Mouse (Mus musculus) embryonic facial prominence, embryonic 13.5 days (tissue): ENCODE data around the gene Rasa2. TPM values are rescaled to one million over a fixed set of nuclear protein-coding genes. Genes with fewer than 3 reads are reported as not detected.
A peak's percentile ranks its signal among the peaks of the same experiment; 100 is the strongest.

Source experiments
- ATAC-seq: fragments of 200-750 bp; cut with Nextera tagmentation; 2 replicates; pipeline ENCODE4 v1.8.0; 2017; ENCODE audit warnings: low read depth; ENCODE audit not compliant: insufficient number of reproducible peaks, insufficient read depth, low FRiP score, low TSS enrichment
- H3K27ac ChIP-seq: fragments of 300-500 bp; sonication (generic); 2 replicates; pipeline ENCODE4 v1.5.1; 2015; ENCODE audit warnings: moderate library complexity, mild to moderate bottlenecking, inconsistent platforms
- H3K27me3 ChIP-seq: fragments of 300-500 bp; sonication (generic); 2 replicates; pipeline ENCODE4 v1.6.1; 2015; ENCODE audit warnings: mild to moderate bottlenecking, inconsistent platforms
- H3K36me3 ChIP-seq: fragments of 300-500 bp; sonication (generic); 2 replicates; pipeline ENCODE4 v1.6.1; 2015; ENCODE audit warnings: mild to moderate bottlenecking, inconsistent platforms
- H3K4me1 ChIP-seq: fragments of 300-500 bp; sonication (generic); 2 replicates; pipeline ENCODE4 v1.6.1; 2015; ENCODE audit warnings: inconsistent platforms
- H3K4me2 ChIP-seq: fragments of 300-500 bp; sonication (generic); 2 replicates; pipeline ENCODE4 v1.6.1; 2015; ENCODE audit warnings: moderate library complexity, mild to moderate bottlenecking, inconsistent platforms
- H3K4me3 ChIP-seq: fragments of 300-500 bp; sonication (generic); 2 replicates; pipeline ENCODE4 v1.5.1; 2015; ENCODE audit warnings: mild to moderate bottlenecking, inconsistent platforms
- H3K9ac ChIP-seq: fragments of 300-500 bp; sonication (generic); 2 replicates; pipeline ENCODE4 v1.6.1; 2015; ENCODE audit warnings: mild to moderate bottlenecking, inconsistent platforms
- H3K9me3 ChIP-seq: fragments of 300-500 bp; sonication (generic); 2 replicates; pipeline ENCODE4 v1.6.1; 2016; ENCODE audit warnings: inconsistent platforms
- WGBS: fragments of 180-500 bp; shearing (Covaris S2); methylation state at CpG from one replicate; pipeline ENCODE4 v1.1.7; 2015; ENCODE audit warnings: mixed read lengths; 5-methylcytosine and 5-hydroxymethylcytosine counted together
- polyA plus RNA-seq: library from polyadenylated mRNA; unstranded; fragments of >200 nt; fragmentation: Nextera tagmentation; extraction: Ambion mirVana; gene quantifications from 2 replicates; pipeline ENCODE4 v1.2.1, GENCODE M21; 2015

Gene Rasa2
- polyA plus RNA-seq, 1 experiment from 2014 or later, result 21.5 TPM

- Histone ChIP-seq H3K9me3 (no peaks in the 10 kb centered on the region), H3K4me2 (no peak overlapping the region), H3K27ac (no peak overlapping the region), H3K4me3 (no peak overlapping the region), H3K4me1 (0 out of 2 replicates have a peak, but pooled peaks cover 3% of the 10 kb centered on the region), H3K27me3 (no peaks in the 10 kb centered on the region), H3K9ac (no peak overlapping the region), H3K36me3 (no peaks in the 10 kb centered on the region)
- ATAC-seq, result no peak
- WGBS, result 33% methylated on average over 4 of the region's 4 CpGs
Measured at GRCm38 (mm10) chr9:96517429-96517828, 114.0 kb downstream of the Rasa2 start.

GRCm38 (mm10) chr9:96516806-96517205 is 114.6 kb downstream of the Rasa2 start:
- 70% methylated on average over 3 of the region's 3 CpGs for WGBS
- ATAC-seq, result no peak
- H3K27me3 ChIP-seq, result no peaks in the 10 kb centered on the region
- no peak overlapping the region for H3K4me3 ChIP-seq
- H3K9me3 ChIP-seq, result no peaks in the 10 kb centered on the region
- 0 out of 2 replicates have a peak, but pooled peaks cover 3% of the 10 kb centered on the region for H3K4me1 ChIP-seq
- H3K9ac ChIP-seq, result no peak overlapping the region
- H3K27ac ChIP-seq, result no peak overlapping the region
- H3K36me3 ChIP-seq, result no peaks in the 10 kb centered on the region
- no peak overlapping the region for H3K4me2 ChIP-seq

- Histone ChIP-seq H3K4me1 (0 out of 2 replicates have a peak, but pooled peaks cover 3% of the 10 kb centered on the region), H3K4me3 (no peak overlapping the region), H3K27ac (no peak overlapping the region), H3K4me2 (no peak overlapping the region), H3K9ac (no peak overlapping the region), H3K27me3 (no peaks in the 10 kb centered on the region), H3K36me3 (no peaks in the 10 kb centered on the region), H3K9me3 (no peaks in the 10 kb centered on the region)
- 90% methylated on average over 5 of the region's 5 CpGs for WGBS
- ATAC-seq, result no peak
Measured at GRCm38 (mm10) chr9:96515737-96516136, 115.7 kb downstream of the Rasa2 start.

- no peak for ATAC-seq
Measured at GRCm38 (mm10) chr9:96514278-96514677, 117.1 kb downstream of the Rasa2 start.

GRCm38 (mm10) chr9:96506011-96506498 is 125.4 kb downstream of the Rasa2 start:
- H3K4me3 ChIP-seq, result no peak overlapping the region
- H3K9ac ChIP-seq, result no peak overlapping the region; the same call in 1 of the 2 replicates
- H3K27ac ChIP-seq, result peak overlapping the region; percentile 44
- H3K4me2 ChIP-seq, result peak overlapping the region; percentile 26; the same call in 1 of the 2 replicates
- no peaks in the 10 kb centered on the region for H3K36me3 ChIP-seq
- H3K4me1 ChIP-seq, result peaks cover 22% of the 10 kb centered on the region
- ATAC-seq, result peak; percentile 48; the same call in 1 of the 2 replicates
- WGBS, result 34% methylated on average over 10 of the region's 10 CpGs
- H3K9me3 ChIP-seq, result no peaks in the 10 kb centered on the region
- H3K27me3 ChIP-seq, result no peaks in the 10 kb centered on the region

More at GRCm38 (mm10) chr9:96514278-96514677, 117.1 kb downstream of the Rasa2 start:
- Histone ChIP-seq H3K36me3 (no peaks in the 10 kb centered on the region), H3K4me2 (no peak overlapping the region), H3K9ac (no peak overlapping the region), H3K4me1 (0 out of 2 replicates have a peak, but pooled peaks cover 3% of the 10 kb centered on the region), H3K4me3 (no peak overlapping the region), H3K9me3 (no peaks in the 10 kb centered on the region), H3K27me3 (no peaks in the 10 kb centered on the region), H3K27ac (no peak overlapping the region)
- 73% methylated on average over 5 of the region's 5 CpGs for WGBS

- Histone ChIP-seq H3K4me1 (peaks cover 22% of the 10 kb centered on the region), H3K27me3 (no peaks in the 10 kb centered on the region), H3K27ac (peak overlapping the region; percentile 44; the same call in 1 of the 2 replicates), H3K9ac (no peak overlapping the region), H3K36me3 (no peaks in the 10 kb centered on the region), H3K4me2 (no peak overlapping the region), H3K9me3 (no peaks in the 10 kb centered on the region), H3K4me3 (no peak overlapping the region)
- WGBS, result 91% methylated on average over 4 of the region's 4 CpGs
- no peak for ATAC-seq
Measured at GRCm38 (mm10) chr9:96505156-96505555, 126.3 kb downstream of the Rasa2 start.

GRCm38 (mm10) chr9:96504116-96504895 is 127.1 kb downstream of the Rasa2 start:
- H3K36me3 ChIP-seq, result no peaks in the 10 kb centered on the region
- no peak for ATAC-seq
- no peak overlapping the region for H3K27ac ChIP-seq
- peaks cover 22% of the 10 kb centered on the region for H3K4me1 ChIP-seq
- no peak overlapping the region for H3K4me3 ChIP-seq
- H3K9me3 ChIP-seq, result no peaks in the 10 kb centered on the region
- no peaks in the 10 kb centered on the region for H3K27me3 ChIP-seq
- no peak overlapping the region for H3K4me2 ChIP-seq
- 63% methylated on average over 17 of the region's 17 CpGs for WGBS
- no peak overlapping the region for H3K9ac ChIP-seq

- Histone ChIP-seq H3K4me3 (no peak overlapping the region), H3K36me3 (no peaks in the 10 kb centered on the region), H3K4me2 (no peak overlapping the region), H3K27ac (no peak overlapping the region), H3K9me3 (no peaks in the 10 kb centered on the region), H3K9ac (no peak overlapping the region), H3K27me3 (no peaks in the 10 kb centered on the region), H3K4me1 (peaks cover 22% of the 10 kb centered on the region)
- WGBS, result 76% methylated on average over 6 of the region's 6 CpGs
- ATAC-seq, result no peak
Measured at GRCm38 (mm10) chr9:96502856-96503610, 128.4 kb downstream of the Rasa2 start.

GRCm38 (mm10) chr9:96501217-96501616 is 130.2 kb downstream of the Rasa2 start:
- H3K4me2 ChIP-seq, result no peak overlapping the region
- ATAC-seq, result no peak
- H3K27me3 ChIP-seq, result no peaks in the 10 kb centered on the region
- H3K4me3 ChIP-seq, result no peak overlapping the region
- no peaks in the 10 kb centered on the region for H3K36me3 ChIP-seq
- H3K27ac ChIP-seq, result no peak overlapping the region
- H3K9ac ChIP-seq, result no peak overlapping the region
- no peaks in the 10 kb centered on the region for H3K9me3 ChIP-seq
- H3K4me1 ChIP-seq, result peaks cover 20% of the 10 kb centered on the region
- WGBS, result 59% methylated on average over 7 of the region's 7 CpGs

GRCm38 (mm10) chr9:96493212-96493611 is 138.2 kb downstream of the Rasa2 start:
- H3K4me1 ChIP-seq, result no peaks in the 10 kb centered on the region
- no peak overlapping the region for H3K27ac ChIP-seq
- no peaks in the 10 kb centered on the region for H3K27me3 ChIP-seq
- H3K36me3 ChIP-seq, result no peaks in the 10 kb centered on the region
- no peak overlapping the region for H3K4me2 ChIP-seq
- ATAC-seq, result no peak
- H3K9ac ChIP-seq, result no peak overlapping the region
- WGBS, result 26% methylated on average over 3 of the region's 3 CpGs
- no peaks in the 10 kb centered on the region for H3K9me3 ChIP-seq
- H3K4me3 ChIP-seq, result no peak overlapping the region

- H3K4me3 ChIP-seq, result no peak overlapping the region
- no peaks in the 10 kb centered on the region for H3K9me3 ChIP-seq
- H3K36me3 ChIP-seq, result no peaks in the 10 kb centered on the region
- WGBS, result 35% methylated on average over 12 of the region's 12 CpGs
- no peak overlapping the region for H3K27ac ChIP-seq
- H3K4me2 ChIP-seq, result 0 out of 2 replicates have a peak overlapping the region, but pooled peaks have one; percentile 16
- no peaks in the 10 kb centered on the region for H3K4me1 ChIP-seq
- H3K9ac ChIP-seq, result no peak overlapping the region
- no peak for ATAC-seq
- no peaks in the 10 kb centered on the region for H3K27me3 ChIP-seq
Measured at GRCm38 (mm10) chr9:96491810-96492209, 139.6 kb downstream of the Rasa2 start.
